Mouse (Mus musculus) retina, adult 2 months (tissue): Measurements from ENCODE around the gene Ctsk.
A peak's percentile ranks its signal among the peaks of the same experiment; 100 is the strongest.

Experiments
- DNase-seq: peaks from one replicate; pipeline ENCODE4 v3.0.0-alpha.2; 2012; ENCODE audit warnings: low read depth, low spot score

Ctsk gene

GRCm38 (mm10) chr3:95499024-95499423, at the start of gene Ctsk:
Gene Ctsk, plus strand, starts transcription at chr3:95499256.
- DNase-seq, result no peak

GRCm38 (mm10) chr3:95450408-95450807, 48.6 kb upstream of the Ctsk start:
- peak; percentile 16 for DNase-seq

GRCm38 (mm10) chr3:95450915-95451314, 48.1 kb upstream of the Ctsk start:
- no peak for DNase-seq

GRCm38 (mm10) chr3:95456367-95456766, 42.7 kb upstream of the Ctsk start:
- DNase-seq, result no peak

GRCm38 (mm10) chr3:95457758-95458157, 41.3 kb upstream of the Ctsk start:
- no peak for DNase-seq

GRCm38 (mm10) chr3:95459381-95459780, 39.7 kb upstream of the Ctsk start:
- no peak for DNase-seq

- no peak for DNase-seq
Observed at GRCm38 (mm10) chr3:95463852-95464251, 35.2 kb upstream of the Ctsk start.

- no peak for DNase-seq
Observed at GRCm38 (mm10) chr3:95478966-95479365, 20.1 kb upstream of the Ctsk start.

- no peak for DNase-seq
Observed at GRCm38 (mm10) chr3:95486421-95486820, 12.6 kb upstream of the Ctsk start.

GRCm38 (mm10) chr3:95488679-95489078, 10.4 kb upstream of the Ctsk start:
- DNase-seq, result no peak

- no peak for DNase-seq
Observed at GRCm38 (mm10) chr3:95490238-95490637, 8.8 kb upstream of the Ctsk start.

- DNase-seq, result no peak
Observed at GRCm38 (mm10) chr3:95494342-95494741, 4.7 kb upstream of the Ctsk start.

GRCm38 (mm10) chr3:95498229-95498628, 827 bp upstream of the Ctsk start:
- no peak for DNase-seq

- DNase-seq, result no peak
Observed at GRCm38 (mm10) chr3:95499496-95500140, 562 bp downstream of the Ctsk start.

- no peak for DNase-seq
Observed at GRCm38 (mm10) chr3:95502312-95502711, 3.3 kb downstream of the Ctsk start.

GRCm38 (mm10) chr3:95509348-95509747, 10.3 kb downstream of the Ctsk start:
- no peak for DNase-seq

- no peak for DNase-seq
Observed at GRCm38 (mm10) chr3:95511611-95512180, 12.6 kb downstream of the Ctsk start.

GRCm38 (mm10) chr3:95516614-95517041, 17.6 kb downstream of the Ctsk start:
- no peak for DNase-seq

- DNase-seq, result peak; percentile 60
Observed at GRCm38 (mm10) chr3:95517493-95517898, 18.4 kb downstream of the Ctsk start.

- DNase-seq, result no peak
Observed at GRCm38 (mm10) chr3:95518891-95519290, 19.8 kb downstream of the Ctsk start.

GRCm38 (mm10) chr3:95519315-95519714, 20.3 kb downstream of the Ctsk start:
- DNase-seq, result no peak

- no peak for DNase-seq
Observed at GRCm38 (mm10) chr3:95520100-95520499, 21.0 kb downstream of the Ctsk start.

GRCm38 (mm10) chr3:95521168-95521567, 22.1 kb downstream of the Ctsk start:
- DNase-seq, result no peak

- DNase-seq, result no peak
Observed at GRCm38 (mm10) chr3:95523662-95524061, 24.6 kb downstream of the Ctsk start.
